ENCODE assay signal across 11 mouse cellular contexts in the genomic region with DNA sequence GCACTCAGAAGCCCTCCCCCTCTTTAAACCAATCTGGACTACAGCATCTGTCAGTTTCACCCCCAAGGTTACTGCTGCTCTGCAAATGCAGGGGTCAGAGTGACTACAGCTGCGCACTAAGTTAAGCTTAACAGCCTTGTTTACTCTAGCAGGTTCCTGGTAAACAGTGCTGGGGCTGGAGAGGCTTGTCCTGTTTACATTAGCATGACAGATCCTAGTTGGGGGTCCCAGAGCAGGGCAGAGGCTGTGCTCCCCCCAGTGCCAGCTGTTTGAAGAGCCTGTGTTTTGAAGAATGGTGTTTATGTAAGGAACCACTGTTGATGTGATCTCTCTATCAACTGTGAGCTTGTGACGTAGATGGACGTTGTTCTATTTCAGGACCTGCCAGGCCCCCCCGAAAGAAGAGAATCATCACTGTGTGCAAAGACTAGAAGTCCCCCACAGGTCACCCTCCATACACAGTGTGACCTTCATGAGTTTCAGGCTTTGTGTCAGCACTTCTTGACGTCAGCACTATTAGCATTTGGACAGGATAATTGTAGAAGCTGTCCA.
DNase-seq lines count a peak whose midpoint lies in the region; ATAC-seq and TF ChIP-seq lines count a peak whose summit lies in the region.
"Had no signal": no experiment of that assay in that cellular context is flagged by ENCODE, and none has a peak within 500 bp of the region (broad histone marks: within the 10 kb centered on the region; RNA-seq: fewer than 3 reads in every experiment).

No protein-coding gene starts in this region.

- no peaks in the 10 kb centered on the region for H3K27me3 ChIP-seq in forebrain, embryonic 12.5 days
- no peaks in the 10 kb centered on the region for H3K27me3 ChIP-seq in forebrain, embryonic 10.5 days (ENCODE audit: poor library complexity, severe bottlenecking)
- no peaks in the 10 kb centered on the region for H3K27me3 ChIP-seq in liver, postnatal 0 days (ENCODE audit: insufficient read depth, low read length)
- no peaks in the 10 kb centered on the region for H3K27me3 ChIP-seq in stomach, postnatal 0 days (ENCODE audit: control insufficient read depth, insufficient read depth, low read length)
- H3K27me3 ChIP-seq: limb, embryonic 15.5 days had no signal

- H3K4me2 ChIP-seq in forebrain, embryonic 12.5 days = no peak overlapping the region
- peak overlapping the region; percentile 56 for H3K4me2 ChIP-seq in liver, postnatal 0 days (ENCODE audit: low read depth, low read length)
- H3K4me2 ChIP-seq in stomach, postnatal 0 days (replicated peaks; ENCODE audit: low read depth) = no peak overlapping the region
- H3K4me2 ChIP-seq: limb, embryonic 15.5 days had no signal

- no peak for DNase-seq in forebrain, embryonic 10.5 days (ENCODE audit: extremely low spot score, low spot score)
- no peak for DNase-seq in left cerebral cortex, adult 2 months (ENCODE audit: extremely low spot score in 1 of 2, low spot score in 2 of 2)
- no peak for DNase-seq in left cerebral cortex, adult 9 months (ENCODE audit: low spot score in 2 of 2)
- DNase-seq in liver, postnatal 0 days = no peak
- DNase-seq in stomach, postnatal 0 days (ENCODE audit: low spot score) = no peak
- DNase-seq in right cerebral cortex, postnatal 10 days (ENCODE audit: low spot score in 2 of 2) = no peak
- DNase-seq in cerebellum, adult 11 months = no peak
- DNase-seq: cerebellum, adult 9-10 months had no signal

- no peak overlapping the region for H3K9ac ChIP-seq in forebrain, embryonic 12.5 days
- H3K9ac ChIP-seq in liver, postnatal 0 days (replicated peaks) = no peak overlapping the region
- H3K9ac ChIP-seq in stomach, postnatal 0 days (ENCODE audit: low read length) = no peak overlapping the region
- H3K9ac ChIP-seq: limb, embryonic 15.5 days had no signal

- intact Hi-C loops in left cerebral cortex, adult 2 months (cut with DNase I) = loop anchor here (5.0 kb wide), 3 partner anchors 295 to 770 kb away; no protein-coding TSS in a partner anchor

- TF ChIP-seq CTCF in left cerebral cortex, adult 2 months (IDR thresholded peaks at IDR 0.05) = no peak
- TF ChIP-seq CTCF in liver, postnatal 0 days (IDR thresholded peaks at IDR 0.05; ENCODE audit: low read depth) = no peak
- TF ChIP-seq CTCF in stomach, postnatal 0 days (IDR thresholded peaks at IDR 0.05; ENCODE audit: low read depth) = no peak

- H3K27ac ChIP-seq in forebrain, embryonic 12.5 days = no peak overlapping the region
- no peak overlapping the region for H3K27ac ChIP-seq in forebrain, embryonic 10.5 days
- H3K27ac ChIP-seq in left cerebral cortex, adult 2 months = peak overlapping the region; percentile 12; the same call in 1 of the 2 replicates
- H3K27ac ChIP-seq in liver, postnatal 0 days (ENCODE audit: low read depth) = no peak overlapping the region
- no peak overlapping the region for H3K27ac ChIP-seq in stomach, postnatal 0 days (replicated peaks)
- H3K27ac ChIP-seq: limb, embryonic 15.5 days had no signal

- H3K9me3 ChIP-seq in forebrain, embryonic 12.5 days = no peaks in the 10 kb centered on the region
- H3K9me3 ChIP-seq in forebrain, embryonic 10.5 days = no peaks in the 10 kb centered on the region
- H3K9me3 ChIP-seq in liver, postnatal 0 days (ENCODE audit: low read length) = no peaks in the 10 kb centered on the region
- no peaks in the 10 kb centered on the region for H3K9me3 ChIP-seq in stomach, postnatal 0 days (ENCODE audit: control insufficient read depth, low read length)
- H3K9me3 ChIP-seq: limb, embryonic 15.5 days had no signal

- H3K36me3 ChIP-seq in forebrain, embryonic 12.5 days (replicated peaks) = no peaks in the 10 kb centered on the region
- no peaks in the 10 kb centered on the region for H3K36me3 ChIP-seq in forebrain, embryonic 10.5 days (replicated peaks)
- H3K36me3 ChIP-seq in liver, postnatal 0 days (replicated peaks; ENCODE audit: insufficient read depth, low read length) = no peaks in the 10 kb centered on the region
- H3K36me3 ChIP-seq in stomach, postnatal 0 days (ENCODE audit: control insufficient read depth, insufficient read depth, low read length) = no peaks in the 10 kb centered on the region
- H3K36me3 ChIP-seq: limb, embryonic 15.5 days had no signal

- 46% methylated on average over 5 of the region's 5 CpGs for WGBS in forebrain, embryonic 12.5 days
- 62% methylated on average over 5 of the region's 5 CpGs for WGBS in forebrain, embryonic 10.5 days
- 33% methylated on average over 5 of the region's 5 CpGs for WGBS in liver, postnatal 0 days (ENCODE audit: insufficient replicate concordance)
- 11% methylated on average over 5 of the region's 5 CpGs for WGBS in stomach, postnatal 0 days

- H3K4me1 ChIP-seq in forebrain, embryonic 12.5 days = peaks cover 7% of the 10 kb centered on the region; the same call in 1 of the 2 replicates
- H3K4me1 ChIP-seq in forebrain, embryonic 10.5 days = peaks cover 11% of the 10 kb centered on the region
- peaks cover 12% of the 10 kb centered on the region for H3K4me1 ChIP-seq in liver, postnatal 0 days (ENCODE audit: insufficient read depth)
- H3K4me1 ChIP-seq in stomach, postnatal 0 days (replicated peaks; ENCODE audit: control insufficient read depth, insufficient read depth) = peaks cover 4% of the 10 kb centered on the region; the same call in 1 of the 2 replicates

- TF ChIP-seq EP300 in liver, postnatal 0 days (IDR thresholded peaks at IDR 0.05; ENCODE audit: low read depth) = no peak
- TF ChIP-seq EP300 in stomach, postnatal 0 days (optimal IDR thresholded peaks at IDR 0.05) = peak; percentile 54

- peak; percentile 44; the same call in 1 of the 2 replicates for ATAC-seq in forebrain, embryonic 12.5 days (ENCODE audit: low FRiP score)
- peak; percentile 77 for ATAC-seq in liver, postnatal 0 days
- ATAC-seq in stomach, postnatal 0 days (ENCODE audit: low FRiP score, low TSS enrichment) = peak; percentile 85
- ATAC-seq: inflammation-experienced regulatory T-cells, adult 6 months had no signal

- no peak overlapping the region for H3K4me3 ChIP-seq in forebrain, embryonic 12.5 days (replicated peaks)
- no peak overlapping the region for H3K4me3 ChIP-seq in forebrain, embryonic 10.5 days
- no peak overlapping the region for H3K4me3 ChIP-seq in left cerebral cortex, adult 2 months
- no peak overlapping the region for H3K4me3 ChIP-seq in liver, postnatal 0 days (ENCODE audit: low read depth, low read length)
- no peak overlapping the region for H3K4me3 ChIP-seq in stomach, postnatal 0 days (ENCODE audit: low read depth, low read length)
- H3K4me3 ChIP-seq: limb, embryonic 15.5 days had no signal
